Comparison of ENCODE assay signal across 10 mouse cellular contexts in genomic region chr8:121234915-121235314, GRCm38 (mm10).
DNase-seq lines count a peak whose midpoint lies in the region; ATAC-seq and TF ChIP-seq lines count a peak whose summit lies in the region.
"Had no signal": no experiment of that assay in that cellular context is flagged by ENCODE, and none has a peak within 500 bp of the region (broad histone marks: within the 10 kb centered on the region; RNA-seq: fewer than 3 reads in every experiment).

No protein-coding gene starts in this region.

- peak; percentile 24 for DNase-seq in hindbrain, postnatal 0 days (ENCODE audit: low spot score)
- peak; percentile 14 to 19 for DNase-seq in B cell, adult 2 months
- DNase-seq in ZHBTc4 (ENCODE audit: low read depth, low spot score): peak; percentile 64
- DNase-seq in lung, postnatal 14 days: peak; percentile 26
- no peak for DNase-seq in Muller cell, postnatal 12 days (ENCODE audit: inconsistent ontology term)
- no peak for DNase-seq in natural killer cell, adult 2 months (ENCODE audit: low spot score in 2 of 2)
- DNase-seq in cerebellum, adult 8-10 months: no peak

- no peaks in the 10 kb centered on the region for H3K4me1 ChIP-seq in hindbrain, postnatal 0 days (ENCODE audit: insufficient read depth, low read length)
- 0 out of 2 replicates have a peak, but pooled peaks cover under 1% of the 10 kb centered on the region for H3K4me1 ChIP-seq in hindbrain, embryonic 13.5 days (replicated peaks)

- peak; percentile 69 for TF ChIP-seq CTCF in hindbrain, postnatal 0 days (IDR thresholded peaks at IDR 0.05; ENCODE audit: low read depth)

- 65% methylated on average over 7 of the region's 7 CpGs for WGBS in hindbrain, postnatal 0 days
- 66% methylated on average over 7 of the region's 7 CpGs for WGBS in hindbrain, embryonic 13.5 days

- no peak for ATAC-seq in hindbrain, postnatal 0 days
- ATAC-seq in hindbrain, embryonic 13.5 days (ENCODE audit: low FRiP score): no peak

- H3K4me3 ChIP-seq in hindbrain, postnatal 0 days (ENCODE audit: low read length): no peak overlapping the region
- no peak overlapping the region for H3K4me3 ChIP-seq in hindbrain, embryonic 13.5 days
- H3K4me3 ChIP-seq: limb, embryonic 13.5 days; myocyte had no signal

- no peak overlapping the region for H3K27ac ChIP-seq in hindbrain, postnatal 0 days
- H3K27ac ChIP-seq in hindbrain, embryonic 13.5 days: no peak overlapping the region
- H3K27ac ChIP-seq: limb, embryonic 13.5 days had no signal

- H3K36me3 ChIP-seq in hindbrain, postnatal 0 days (ENCODE audit: insufficient read depth, low read length): no peaks in the 10 kb centered on the region
- H3K36me3 ChIP-seq in hindbrain, embryonic 13.5 days: no peaks in the 10 kb centered on the region
- H3K36me3 ChIP-seq: limb, embryonic 13.5 days had no signal

- no peak overlapping the region for H3K4me2 ChIP-seq in hindbrain, postnatal 0 days (ENCODE audit: low read depth, low read length)
- no peak overlapping the region for H3K4me2 ChIP-seq in hindbrain, embryonic 13.5 days
- H3K4me2 ChIP-seq: limb, embryonic 13.5 days had no signal

- H3K9ac ChIP-seq in hindbrain, postnatal 0 days (replicated peaks; ENCODE audit: low read length): no peak overlapping the region
- H3K9ac ChIP-seq in hindbrain, embryonic 13.5 days: no peak overlapping the region
- H3K9ac ChIP-seq: limb, embryonic 13.5 days had no signal

- no peaks in the 10 kb centered on the region for H3K9me3 ChIP-seq in hindbrain, postnatal 0 days (ENCODE audit: low read length)
- no peaks in the 10 kb centered on the region for H3K9me3 ChIP-seq in hindbrain, embryonic 13.5 days
- H3K9me3 ChIP-seq: limb, embryonic 13.5 days had no signal

- H3K27me3 ChIP-seq in hindbrain, postnatal 0 days (ENCODE audit: insufficient read depth, low read length): no peaks in the 10 kb centered on the region
- H3K27me3 ChIP-seq in hindbrain, embryonic 13.5 days: no peaks in the 10 kb centered on the region

Comparison
In these comparisons a context has a peak if more than half of its experiments do, and no peak if none do; other contexts are left out.
1. DNase-seq: peak in hindbrain, postnatal 0 days (single experiment), B cell, adult 2 months (2 of 2), ZHBTc4 (single experiment) and lung, postnatal 14 days (single experiment); none in Muller cell, postnatal 12 days (single experiment), natural killer cell, adult 2 months (0 of 2) and cerebellum, adult 8-10 months (single experiment).